Mouse (Mus musculus): ENCODE results near the gene Sec23b. TPM values are rescaled to one million over a fixed set of nuclear protein-coding genes. Genes with fewer than 3 reads are reported as not detected.

The Sec23b gene
- polyA plus RNA-seq, 1 experiment from 2014 or later = 61.2 TPM

Small RNAs within 50 kb of the gene (microRNA-seq; reads per million reads assigned to microRNA genes)
- gene Gm24823 = not detected

Other genes starting within 250 kb of the Sec23b start
- gene Ovol2, start 224.1 kb upstream of the Sec23b start, polyA plus RNA-seq (2015; fragmentation: Nextera tagmentation; extraction: Ambion mirVana) = 0.11 TPM in 1 of 2 replicates, not detected in the other
- gene Kat14, start 187.2 kb upstream of the Sec23b start, polyA plus RNA-seq (2015; fragmentation: Nextera tagmentation; extraction: Ambion mirVana) = 24.3 and 25.6 TPM in 2 replicates
- 1.4 TPM in 1 of 2 replicates, not detected in the other for gene Pet117, start 187.2 kb upstream of the Sec23b start, polyA plus RNA-seq (2015; fragmentation: Nextera tagmentation; extraction: Ambion mirVana)
- 17.2 and 17.5 TPM in 2 replicates for gene Dzank1, start 28.8 kb upstream of the Sec23b start, polyA plus RNA-seq (2015; fragmentation: Nextera tagmentation; extraction: Ambion mirVana)
- gene Polr3f, start 28.5 kb upstream of the Sec23b start, polyA plus RNA-seq (2015; fragmentation: Nextera tagmentation; extraction: Ambion mirVana) = 22.5 and 23.2 TPM in 2 replicates
- gene Rbbp9, start 5.4 kb upstream of the Sec23b start, polyA plus RNA-seq (2015; fragmentation: Nextera tagmentation; extraction: Ambion mirVana) = 49.4 and 50.1 TPM in 2 replicates
- gene Smim26, start 37.8 kb downstream of the Sec23b start, polyA plus RNA-seq (2015; fragmentation: Nextera tagmentation; extraction: Ambion mirVana) = 62.7 and 82.4 TPM in 2 replicates
- gene Dtd1, start 43.7 kb downstream of the Sec23b start, polyA plus RNA-seq (2015; fragmentation: Nextera tagmentation; extraction: Ambion mirVana) = 121 and 137 TPM in 2 replicates

Measured in neural tube, embryonic 15.5 days (tissue).